Mouse (Mus musculus): ENCODE data around the gene Sox12. TPM values are rescaled to one million over a fixed set of nuclear protein-coding genes. Genes with fewer than 3 reads are reported as not detected.

Gene Sox12
- polyA plus RNA-seq, 1 experiment from 2014 or later, result 15.8 TPM

DNA sequence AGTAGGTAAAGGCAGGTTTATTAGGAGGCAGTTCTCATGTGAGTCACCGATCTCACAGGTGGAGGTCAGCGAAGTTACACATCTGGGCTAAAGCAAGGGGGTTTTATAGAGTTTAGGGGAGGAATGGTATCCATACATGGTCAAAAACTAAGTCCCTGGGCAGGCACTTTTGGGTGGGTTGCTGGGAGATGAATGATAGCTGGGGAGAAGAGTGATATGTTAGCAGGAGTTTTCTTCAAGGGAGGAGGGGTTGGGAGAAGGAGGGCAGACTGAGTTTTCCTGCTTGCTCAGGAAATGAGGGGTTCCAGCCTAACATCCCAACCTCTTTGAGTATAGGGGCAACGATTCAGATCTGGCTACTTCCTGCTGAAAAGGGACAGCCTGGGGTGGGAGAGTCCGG lies 17.4 kb upstream of the Sox12 start, which contains the start of gene 6820408C15Rik:
6820408C15Rik (plus strand) TSS at position 301 of the 400 bp plus-strand sequence.
- H3K9me3 ChIP-seq (replicated peaks), result peaks cover 7% of the 10 kb centered on the region
- no peaks in the 10 kb centered on the region for H3K36me3 ChIP-seq (ENCODE audit: poor library complexity, severe bottlenecking)
- peak within 1 kb of the TSS; percentile 99 for H3K9ac ChIP-seq
- H3K4me3 ChIP-seq, result peak within 1 kb of the TSS; percentile 76
- H3K27me3 ChIP-seq, result no peaks in the 10 kb centered on the region
- peak within 1 kb of the TSS; percentile 96 for H3K27ac ChIP-seq
- H3K4me1 ChIP-seq, result peaks cover 32% of the 10 kb centered on the region
- WGBS, result 31% methylated on average over 4 of the region's 4 CpGs
- H3K4me2 ChIP-seq, result peak within 1 kb of the TSS; percentile 94
- no peak for ATAC-seq

DNA sequence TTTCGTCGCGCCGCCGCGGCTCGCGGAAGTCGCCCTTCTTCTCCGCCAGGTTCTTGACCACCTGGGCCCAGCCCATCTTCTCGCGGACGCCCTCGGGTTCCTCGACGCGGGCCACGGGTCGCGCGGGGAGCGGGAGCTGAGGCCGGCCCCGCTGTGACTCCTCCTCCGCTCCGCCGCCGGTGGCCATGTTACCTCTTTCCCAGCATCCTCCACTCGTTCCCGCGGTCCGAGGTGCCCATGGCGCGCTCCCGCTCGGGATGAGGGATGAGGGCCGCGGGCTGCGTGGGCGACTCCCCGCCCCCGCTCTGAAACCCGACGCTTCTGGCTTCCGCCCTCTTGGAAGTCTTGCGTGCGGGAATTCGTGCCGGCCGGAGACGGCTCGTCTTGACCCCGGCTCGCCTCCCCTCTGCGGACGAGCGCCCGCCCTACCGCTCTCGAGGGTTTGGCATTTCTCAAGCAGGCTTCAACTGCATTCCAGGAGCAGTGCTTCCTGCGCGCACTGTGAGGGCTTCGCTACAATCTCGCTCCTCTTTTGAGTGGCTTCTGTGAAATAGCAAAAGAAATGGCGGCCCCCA lies 16.8 kb upstream of the Sox12 start, which contains the start of gene Zcchc3:
Zcchc3 (minus strand) TSS at position 437 of the 575 bp plus-strand sequence.
- Histone ChIP-seq H3K27me3 (no peaks in the 10 kb centered on the region), H3K9me3 (replicated peaks) (peaks cover 7% of the 10 kb centered on the region), H3K4me1 (peaks cover 35% of the 10 kb centered on the region), H3K4me2 (peak within 1 kb of the TSS; percentile 94), H3K9ac (peak within 1 kb of the TSS; percentile 99), H3K27ac (peak within 1 kb of the TSS; percentile 96), H3K36me3 (ENCODE audit: poor library complexity, severe bottlenecking) (no peaks in the 10 kb centered on the region), H3K4me3 (peak within 1 kb of the TSS; percentile 76)
- under 1% methylated on average over 46 of the region's 65 CpGs for WGBS
- ATAC-seq, result peak; percentile 85

DNA sequence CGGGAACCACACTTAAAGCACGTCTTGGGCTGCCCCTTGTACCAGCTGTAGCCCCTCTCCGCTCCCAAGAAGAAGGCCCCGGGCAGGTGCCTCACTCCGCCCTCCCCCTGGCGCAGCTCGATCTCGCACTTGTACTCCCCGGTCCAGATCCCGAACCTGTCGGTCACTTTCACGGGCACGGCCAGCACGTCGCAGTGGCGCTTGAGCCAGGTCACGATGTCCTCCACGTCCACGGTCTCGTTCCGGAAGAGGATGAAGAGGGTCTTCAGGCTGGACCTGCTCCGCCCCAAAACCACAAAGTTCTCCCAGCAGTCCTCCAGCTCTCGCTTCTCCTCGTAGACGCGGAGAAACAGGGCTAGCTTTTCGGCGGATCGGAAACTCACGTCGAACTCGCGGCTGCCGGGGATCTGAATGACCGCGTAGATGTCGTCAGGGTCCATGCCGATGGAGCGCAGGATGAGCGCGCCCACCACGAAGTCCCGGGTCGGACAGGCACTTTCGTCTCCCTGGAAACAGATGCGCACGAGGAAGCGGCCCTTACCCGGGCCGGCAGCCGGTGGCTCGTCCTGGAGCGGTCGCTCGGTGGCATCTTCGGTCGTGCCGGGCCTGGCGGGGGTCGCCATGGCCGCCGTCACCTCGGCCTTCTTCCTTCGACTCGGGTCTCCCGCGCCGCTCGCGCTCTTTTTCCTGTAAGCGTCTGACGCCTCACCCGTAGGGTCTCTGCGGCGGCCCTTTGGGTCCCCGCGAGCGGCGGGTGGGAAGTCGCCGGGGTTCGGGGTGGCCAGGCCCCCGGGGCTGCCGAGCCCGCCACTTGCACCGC lies 16.1 kb upstream of the Sox12 start:
- WGBS, result under 1% methylated on average over 81 of the region's 86 CpGs
- Histone ChIP-seq H3K27ac (peak overlapping the region; percentile 96), H3K36me3 (ENCODE audit: poor library complexity, severe bottlenecking) (no peaks in the 10 kb centered on the region), H3K4me2 (peak overlapping the region; percentile 94), H3K4me3 (peak overlapping the region; percentile 76), H3K9ac (peak overlapping the region; percentile 99), H3K27me3 (no peaks in the 10 kb centered on the region), H3K9me3 (replicated peaks) (peaks cover 7% of the 10 kb centered on the region), H3K4me1 (peaks cover 35% of the 10 kb centered on the region)
- peak; percentile 19 for ATAC-seq

DNA sequence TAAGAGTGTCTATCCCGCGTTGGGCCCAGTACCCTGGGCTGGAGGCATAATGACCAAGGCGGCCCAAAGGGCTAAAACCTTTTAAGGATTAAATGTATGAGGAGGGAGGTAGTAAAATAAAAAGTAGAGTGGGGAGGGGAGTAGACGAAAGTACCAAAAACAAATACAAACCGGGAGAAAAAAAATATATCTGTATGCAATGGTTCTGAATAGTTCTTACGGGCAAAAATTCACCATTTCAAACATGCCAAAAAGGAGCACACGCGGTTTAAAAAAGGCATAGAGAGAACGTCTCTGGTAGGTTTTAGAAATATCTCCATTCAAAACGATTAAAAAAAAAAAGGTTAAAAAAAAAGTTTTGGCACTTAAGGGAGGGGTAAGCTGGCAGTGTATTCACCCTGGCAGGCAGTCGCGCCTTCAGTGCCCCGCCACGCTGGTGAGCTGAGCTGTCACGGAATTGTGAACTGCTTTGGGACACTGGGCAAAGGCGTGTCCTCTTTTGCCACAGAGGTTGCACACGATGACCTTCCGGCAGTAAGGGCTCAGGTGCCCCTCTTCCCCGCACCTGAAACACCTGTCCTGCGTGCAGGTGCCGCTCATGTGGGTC lies 15.4 kb upstream of the Sox12 start:
- Histone ChIP-seq H3K9me3 (replicated peaks) (peaks cover 7% of the 10 kb centered on the region), H3K4me1 (peaks cover 35% of the 10 kb centered on the region), H3K27me3 (no peaks in the 10 kb centered on the region), H3K9ac (peak overlapping the region; percentile 99), H3K36me3 (ENCODE audit: poor library complexity, severe bottlenecking) (no peaks in the 10 kb centered on the region), H3K4me2 (peak overlapping the region; percentile 94), H3K27ac (peak overlapping the region; percentile 98), H3K4me3 (peak overlapping the region; percentile 76)
- WGBS, result 1% methylated on average over 21 of the region's 21 CpGs
- ATAC-seq, result no peak

DNA sequence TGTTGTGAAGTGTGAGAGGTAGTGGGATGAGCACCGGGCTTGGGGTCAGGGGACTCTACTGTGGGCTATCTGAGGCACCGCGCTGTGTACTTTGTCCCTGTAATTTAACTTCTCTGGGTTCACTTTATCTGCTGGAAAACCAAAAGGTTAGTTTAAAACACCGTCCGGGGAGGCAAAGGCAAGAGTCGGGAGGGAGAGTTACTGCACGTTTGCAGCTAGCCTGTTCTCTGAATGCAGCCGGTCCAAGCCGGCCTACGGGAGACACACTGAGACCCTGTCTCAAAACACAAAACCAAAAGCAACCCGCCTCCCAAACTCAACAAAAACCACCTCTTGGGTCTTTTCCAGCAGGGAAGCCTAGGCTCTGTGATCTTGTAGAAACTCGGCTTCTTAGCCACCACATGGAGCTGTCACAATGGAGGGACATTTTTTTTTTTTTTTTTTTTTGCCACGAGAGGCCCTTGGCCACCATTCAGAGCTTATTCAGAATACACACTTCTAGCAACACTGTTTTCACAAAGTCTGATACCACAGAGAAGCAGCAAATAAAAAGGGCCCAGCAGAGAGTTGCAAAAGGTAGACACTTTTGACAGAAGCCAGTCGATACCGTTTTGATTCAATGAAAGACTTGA lies 14.8 kb upstream of the Sox12 start:
- Histone ChIP-seq H3K27me3 (no peaks in the 10 kb centered on the region), H3K9ac (peak overlapping the region; percentile 99), H3K36me3 (ENCODE audit: poor library complexity, severe bottlenecking) (no peaks in the 10 kb centered on the region), H3K9me3 (replicated peaks) (peaks cover 7% of the 10 kb centered on the region), H3K4me1 (peaks cover 35% of the 10 kb centered on the region), H3K27ac (peak overlapping the region; percentile 98), H3K4me2 (peak overlapping the region; percentile 94), H3K4me3 (peak overlapping the region; percentile 76)
- WGBS, result under 1% methylated on average over 15 of the region's 15 CpGs
- no peak for ATAC-seq

DNA sequence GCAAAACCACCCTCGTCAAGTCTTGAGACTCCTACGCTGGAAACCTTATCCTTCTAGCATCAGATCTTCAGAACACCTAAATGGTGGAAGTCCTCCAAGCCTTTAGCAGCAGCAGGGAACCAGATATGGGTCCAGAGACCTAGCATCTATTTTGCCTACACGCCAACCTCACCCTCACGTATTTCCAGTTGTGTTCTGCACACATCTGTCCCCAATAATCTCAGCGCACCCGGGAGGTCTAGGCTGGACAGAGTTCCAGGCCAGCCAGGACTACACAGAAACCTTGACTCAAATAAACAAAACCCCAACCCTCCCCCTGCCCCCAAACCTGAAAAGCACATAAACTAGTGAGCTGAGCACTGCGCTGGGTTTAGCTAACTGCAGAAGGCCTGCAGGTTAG lies 13.6 kb upstream of the Sox12 start:
- Histone ChIP-seq H3K27me3 (no peaks in the 10 kb centered on the region), H3K4me1 (peaks cover 41% of the 10 kb centered on the region), H3K36me3 (ENCODE audit: poor library complexity, severe bottlenecking) (no peaks in the 10 kb centered on the region), H3K27ac (peak overlapping the region; percentile 98), H3K4me2 (peak overlapping the region; percentile 94), H3K9ac (peak overlapping the region; percentile 99), H3K4me3 (peak overlapping the region; percentile 76), H3K9me3 (replicated peaks) (peaks cover 7% of the 10 kb centered on the region)
- ATAC-seq, result no peak
- WGBS, result under 1% methylated on average over 7 of the region's 7 CpGs

DNA sequence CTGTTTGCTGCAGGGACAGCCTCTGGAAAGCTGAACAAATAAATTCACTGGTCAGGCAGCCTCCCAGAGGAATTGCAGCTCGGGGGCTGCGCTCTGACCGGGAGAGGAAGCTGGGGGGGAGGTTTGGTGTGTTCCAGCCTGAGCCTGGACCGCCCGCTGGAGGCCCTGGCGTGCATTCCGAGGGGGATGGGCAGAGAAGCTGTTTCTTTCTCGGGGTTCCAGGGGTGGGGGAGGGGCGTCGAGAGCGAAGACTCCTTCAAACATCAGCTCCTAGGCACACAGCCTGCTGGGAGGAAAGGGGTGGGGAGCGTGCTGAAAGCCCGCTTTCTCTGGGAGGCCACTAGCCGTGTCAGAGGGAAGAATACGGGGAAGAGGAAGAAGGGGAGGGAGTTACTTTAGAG lies 13.1 kb upstream of the Sox12 start:
- WGBS, result 0% methylated on average over 15 of the region's 15 CpGs
- Histone ChIP-seq H3K4me3 (peak overlapping the region; percentile 76), H3K9me3 (replicated peaks) (peaks cover 3% of the 10 kb centered on the region), H3K4me2 (peak overlapping the region; percentile 94), H3K36me3 (ENCODE audit: poor library complexity, severe bottlenecking) (no peaks in the 10 kb centered on the region), H3K9ac (peak overlapping the region; percentile 99), H3K4me1 (peaks cover 44% of the 10 kb centered on the region), H3K27me3 (no peaks in the 10 kb centered on the region), H3K27ac (peak overlapping the region; percentile 98)
- ATAC-seq, result peak; percentile 67

DNA sequence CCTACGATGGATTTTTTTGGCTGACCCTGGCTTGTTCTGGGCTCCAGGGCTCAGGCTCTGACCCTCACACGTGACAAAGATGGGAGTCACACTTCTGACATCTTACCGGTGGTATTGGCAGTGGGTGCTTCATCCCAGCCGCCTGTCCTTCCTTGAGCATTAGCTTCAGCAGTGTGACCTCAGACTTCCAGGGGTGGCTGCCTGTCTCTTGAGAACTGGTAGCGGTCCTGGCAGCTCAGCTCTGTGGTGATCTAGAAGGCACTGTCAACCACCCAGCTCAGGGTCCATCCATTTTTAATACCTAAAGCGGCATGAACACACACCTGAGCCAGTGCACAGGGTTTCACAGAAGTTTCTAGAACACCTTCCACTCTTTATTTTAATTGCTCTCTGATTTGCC lies 11.9 kb upstream of the Sox12 start:
- Histone ChIP-seq H3K4me3 (no peak overlapping the region), H3K27ac (peak overlapping the region; percentile 98), H3K9me3 (replicated peaks) (no peaks in the 10 kb centered on the region), H3K9ac (no peak overlapping the region), H3K27me3 (no peaks in the 10 kb centered on the region), H3K4me2 (no peak overlapping the region), H3K36me3 (ENCODE audit: poor library complexity, severe bottlenecking) (no peaks in the 10 kb centered on the region), H3K4me1 (peaks cover 47% of the 10 kb centered on the region)
- no peak for ATAC-seq
- 79% methylated on average over 6 of the region's 6 CpGs for WGBS

DNA sequence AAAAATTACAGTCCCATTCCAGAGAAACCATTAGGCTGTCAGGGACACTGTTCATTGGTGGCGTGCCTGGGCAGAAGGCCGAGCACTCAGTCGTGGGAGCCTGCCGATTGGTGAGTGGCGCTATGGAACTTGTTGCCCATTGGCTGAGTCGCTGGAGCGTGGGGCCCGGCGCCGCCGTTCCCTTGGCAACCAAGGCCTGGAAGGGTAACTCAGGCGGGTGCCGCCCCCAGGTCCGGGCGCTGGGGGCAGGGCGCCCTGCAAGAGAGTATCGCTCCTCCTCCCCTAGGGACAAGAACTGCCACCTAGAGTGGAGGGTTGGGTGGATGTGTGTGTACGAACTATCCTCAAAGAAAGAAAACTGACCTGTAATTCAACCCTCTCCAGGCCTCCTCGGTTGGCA lies 8.3 kb upstream of the Sox12 start:
- Histone ChIP-seq H3K9me3 (replicated peaks) (no peaks in the 10 kb centered on the region), H3K4me1 (peaks cover 31% of the 10 kb centered on the region), H3K9ac (peak overlapping the region; percentile 60; the same call in 1 of the 2 replicates), H3K36me3 (ENCODE audit: poor library complexity, severe bottlenecking) (no peaks in the 10 kb centered on the region), H3K4me2 (peak overlapping the region; percentile 62), H3K4me3 (peak overlapping the region; percentile 35), H3K27ac (peak overlapping the region; percentile 79), H3K27me3 (no peaks in the 10 kb centered on the region)
- WGBS, result under 1% methylated on average over 19 of the region's 19 CpGs
- ATAC-seq, result peak; percentile 97

DNA sequence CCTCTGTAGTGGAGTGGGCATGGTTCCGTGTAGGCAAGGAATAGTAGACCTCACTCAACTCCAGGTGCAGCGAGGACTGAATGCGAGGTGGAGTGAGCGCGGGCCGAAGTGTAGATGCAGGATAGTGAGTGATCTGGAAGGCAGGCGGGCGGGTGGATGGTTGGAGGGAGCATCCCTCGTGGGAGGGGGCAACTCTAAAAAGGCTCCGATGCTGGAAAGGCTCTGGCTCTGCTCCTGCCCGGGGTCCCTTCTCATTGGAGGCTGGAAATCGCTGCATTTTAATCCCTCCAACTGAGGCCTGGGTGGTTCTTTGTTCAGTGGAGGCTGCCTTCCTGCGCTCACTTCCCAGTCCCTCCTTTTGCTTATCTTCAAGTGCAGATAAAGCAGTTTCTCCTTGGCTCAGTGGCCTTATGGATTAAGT lies 1.3 kb upstream of the Sox12 start:
- peak overlapping the region; percentile 100 for H3K27ac ChIP-seq

DNA sequence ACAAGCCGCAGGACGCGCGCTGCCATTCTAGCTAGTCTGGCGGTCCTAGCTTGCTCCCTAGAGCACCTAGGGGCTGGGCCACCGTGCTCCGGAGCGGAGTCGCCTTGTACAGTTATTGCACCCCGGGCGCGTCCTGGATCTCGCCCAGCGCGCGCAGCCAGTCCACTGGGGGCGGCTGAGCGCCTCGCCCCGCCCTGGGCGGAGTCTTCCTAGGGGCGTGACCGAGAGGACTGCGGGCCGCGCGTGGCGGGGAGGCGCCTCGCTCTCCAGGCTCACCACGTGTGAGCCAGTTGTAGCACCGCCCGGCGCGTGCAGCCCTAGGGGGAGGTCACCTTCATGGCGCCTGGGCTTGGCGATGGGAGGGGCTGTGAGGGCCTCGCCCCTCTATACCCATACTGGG lies 828 bp upstream of the Sox12 start:
- ATAC-seq, result peak; percentile 75
- under 1% methylated on average over 37 of the region's 38 CpGs for WGBS
- H3K36me3 ChIP-seq (ENCODE audit: poor library complexity, severe bottlenecking), result no peaks in the 10 kb centered on the region
- peak overlapping the region; percentile 90 for H3K4me3 ChIP-seq
- H3K9ac ChIP-seq, result peak overlapping the region; percentile 97
- peak overlapping the region; percentile 100 for H3K27ac ChIP-seq
- no peaks in the 10 kb centered on the region for H3K9me3 ChIP-seq (replicated peaks)
- no peaks in the 10 kb centered on the region for H3K27me3 ChIP-seq
- peak overlapping the region; percentile 90 for H3K4me2 ChIP-seq
- peaks cover 39% of the 10 kb centered on the region for H3K4me1 ChIP-seq

More for the DNA sequence above, 1.3 kb upstream of the Sox12 start:
- Histone ChIP-seq H3K36me3 (ENCODE audit: poor library complexity, severe bottlenecking) (no peaks in the 10 kb centered on the region), H3K27me3 (no peaks in the 10 kb centered on the region), H3K4me1 (peaks cover 34% of the 10 kb centered on the region), H3K4me2 (peak overlapping the region; percentile 90), H3K4me3 (peak overlapping the region; percentile 90), H3K9me3 (replicated peaks) (no peaks in the 10 kb centered on the region), H3K9ac (peak overlapping the region; percentile 97)
- WGBS, result 0% methylated on average over 13 of the region's 13 CpGs
- no peak; the same call in 1 of the 2 replicates for ATAC-seq
